Mouse (Mus musculus) embryo, embryonic 11 days (tissue): ENCODE results near the gene Ssh3.
A peak's percentile ranks its signal among the peaks of the same experiment; 100 is the strongest.

Experiments used
- DNase-seq: peaks from one replicate; pipeline ENCODE4 v3.0.0-alpha.2; 2015

The Ssh3 gene

GRCm38 (mm10) chr19:4240247-4240668 is 28.7 kb downstream of the Ssh3 start:
- peak; percentile 62 for DNase-seq

GRCm38 (mm10) chr19:4234548-4234947 is 34.4 kb downstream of the Ssh3 start:
- DNase-seq: no peak

- DNase-seq: no peak
Measured at GRCm38 (mm10) chr19:4232651-4233050, 36.3 kb downstream of the Ssh3 start.

- no peak for DNase-seq
Measured at GRCm38 (mm10) chr19:4232186-4232572, 36.8 kb downstream of the Ssh3 start.

- DNase-seq: peak; percentile 95
Measured at GRCm38 (mm10) chr19:4231253-4232185, 37.5 kb downstream of the Ssh3 start, which contains the start of gene Pold4. TSS of gene Pold4 (plus strand) at chr19:4231899.

DNA sequence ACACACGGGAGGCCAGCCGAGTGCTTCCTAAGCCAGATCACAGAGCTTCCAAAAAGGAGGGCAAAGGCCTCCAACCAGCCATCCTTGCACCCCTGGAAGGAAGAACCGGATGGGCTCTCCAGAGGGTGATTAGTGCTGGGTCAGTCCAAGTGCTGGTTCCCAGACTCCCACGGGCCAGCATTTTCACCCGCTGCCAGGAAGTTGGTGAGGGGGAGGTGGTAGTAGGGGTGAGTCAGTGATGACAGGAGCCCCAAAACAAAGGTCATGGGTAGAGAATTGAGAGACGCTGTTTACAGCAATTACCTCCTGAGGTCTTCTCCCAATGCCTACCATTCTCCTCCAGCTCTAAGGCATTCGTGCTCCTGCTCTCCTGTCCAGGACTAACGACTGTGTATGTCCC is 38.6 kb downstream of the Ssh3 start:
- no peak for DNase-seq

DNA sequence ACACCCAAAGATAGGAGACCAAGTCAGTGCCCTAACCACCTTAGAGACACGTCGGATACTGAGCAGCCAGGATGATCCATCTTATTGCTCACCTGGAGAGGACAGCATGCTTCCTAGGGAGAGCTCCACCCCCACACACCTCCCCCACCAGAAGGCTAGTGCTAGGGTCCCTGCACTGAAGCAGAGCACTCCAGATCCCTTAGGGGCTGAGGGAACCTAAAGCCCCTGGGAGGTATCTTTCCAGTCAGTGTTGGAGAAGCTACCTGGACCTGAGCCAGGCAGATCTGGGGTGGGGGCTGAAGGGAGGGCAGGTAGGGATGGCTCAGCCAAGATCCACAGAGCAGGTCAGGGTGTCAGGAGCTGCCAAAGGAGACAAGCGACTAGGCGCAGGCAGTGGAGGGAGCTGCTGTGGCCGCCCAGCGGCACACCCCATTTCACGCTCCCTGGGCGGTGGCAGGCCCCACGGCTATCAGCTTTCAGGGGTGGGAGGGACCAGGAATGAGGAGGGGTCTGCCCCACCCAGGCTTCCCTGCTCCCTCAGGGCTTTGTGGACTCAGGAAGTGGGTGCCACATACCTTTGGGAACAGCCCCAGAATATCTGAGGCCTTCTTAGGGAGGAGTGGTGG is 39.4 kb downstream of the Ssh3 start:
- DNase-seq: no peak

GRCm38 (mm10) chr19:4228891-4229290 is 40.1 kb downstream of the Ssh3 start:
- no peak for DNase-seq

- peak; percentile 86 for DNase-seq
Measured at GRCm38 (mm10) chr19:4227894-4228678, 40.9 kb downstream of the Ssh3 start.

DNA sequence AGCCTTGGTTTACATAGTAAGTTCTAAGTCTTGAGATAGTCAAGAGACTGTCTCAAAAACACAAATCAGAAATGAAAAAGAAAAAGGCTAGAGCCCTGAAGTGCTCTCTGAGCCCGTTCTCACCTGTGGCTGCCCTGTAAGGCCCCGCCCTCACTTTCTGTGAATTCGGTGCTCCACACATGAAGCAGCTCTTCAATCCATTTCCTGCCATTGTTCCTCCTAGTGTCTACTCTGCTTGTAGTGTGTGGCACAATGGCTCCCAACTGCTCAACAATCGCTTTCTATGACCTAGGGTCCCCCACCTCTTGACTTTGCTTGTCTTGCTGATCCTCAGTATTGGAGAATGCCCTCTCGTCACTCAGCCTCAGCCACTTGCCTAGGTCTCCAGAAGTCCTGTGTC is 41.5 kb downstream of the Ssh3 start:
- no peak for DNase-seq

GRCm38 (mm10) chr19:4226779-4227178 is 42.2 kb downstream of the Ssh3 start:
- DNase-seq: no peak

DNA sequence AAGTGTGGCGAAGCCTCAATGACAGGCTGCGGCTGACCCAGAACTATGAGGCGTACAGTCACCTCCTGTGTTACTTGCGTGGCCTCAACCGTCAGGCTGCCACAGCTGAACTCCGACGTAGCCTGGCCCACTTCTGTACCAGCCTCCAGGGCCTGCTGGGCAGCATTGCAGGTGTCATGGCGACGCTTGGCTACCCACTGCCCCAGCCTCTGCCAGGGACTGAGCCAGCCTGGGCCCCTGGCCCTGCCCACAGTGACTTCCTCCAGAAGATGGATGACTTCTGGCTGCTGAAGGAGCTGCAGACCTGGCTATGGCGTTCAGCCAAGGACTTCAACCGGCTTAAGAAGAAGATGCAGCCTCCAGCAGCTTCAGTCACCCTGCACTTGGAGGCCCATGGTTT is 46.8 kb downstream of the Ssh3 start:
- no peak for DNase-seq

GRCm38 (mm10) chr19:4220957-4221743 is 47.8 kb downstream of the Ssh3 start:
- DNase-seq: no peak

GRCm38 (mm10) chr19:4220416-4220815 is 48.6 kb downstream of the Ssh3 start:
- DNase-seq: no peak

GRCm38 (mm10) chr19:4219943-4220342 is 49.0 kb downstream of the Ssh3 start:
- no peak for DNase-seq

GRCm38 (mm10) chr19:4218784-4219183 is 50.2 kb downstream of the Ssh3 start:
- DNase-seq: no peak

GRCm38 (mm10) chr19:4218293-4218692 is 50.7 kb downstream of the Ssh3 start:
- no peak for DNase-seq

- DNase-seq: no peak
Measured at GRCm38 (mm10) chr19:4217855-4218254, 51.1 kb downstream of the Ssh3 start.

DNA sequence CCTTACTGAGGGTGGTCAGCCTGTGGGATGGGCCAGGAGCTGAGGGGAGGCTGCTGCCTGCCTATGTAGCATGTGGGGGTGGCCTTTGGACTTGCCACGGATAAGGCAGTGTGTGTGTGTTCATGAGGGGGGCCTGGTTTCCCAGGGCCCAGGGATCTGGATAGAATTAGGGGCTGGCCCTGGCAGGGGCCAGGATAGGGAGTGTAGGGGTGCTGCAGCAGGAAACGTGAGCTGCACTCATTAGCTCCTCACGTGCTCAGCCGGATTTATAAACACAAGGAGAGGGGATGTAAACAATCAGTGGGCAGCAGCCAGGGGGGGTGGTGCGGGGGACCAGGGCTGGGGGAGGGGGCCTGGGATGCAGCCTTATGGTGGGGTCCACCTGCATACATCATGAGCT is 51.8 kb downstream of the Ssh3 start:
- DNase-seq: no peak

GRCm38 (mm10) chr19:4216041-4216685 is 52.8 kb downstream of the Ssh3 start:
- DNase-seq: peak; percentile 75

DNA sequence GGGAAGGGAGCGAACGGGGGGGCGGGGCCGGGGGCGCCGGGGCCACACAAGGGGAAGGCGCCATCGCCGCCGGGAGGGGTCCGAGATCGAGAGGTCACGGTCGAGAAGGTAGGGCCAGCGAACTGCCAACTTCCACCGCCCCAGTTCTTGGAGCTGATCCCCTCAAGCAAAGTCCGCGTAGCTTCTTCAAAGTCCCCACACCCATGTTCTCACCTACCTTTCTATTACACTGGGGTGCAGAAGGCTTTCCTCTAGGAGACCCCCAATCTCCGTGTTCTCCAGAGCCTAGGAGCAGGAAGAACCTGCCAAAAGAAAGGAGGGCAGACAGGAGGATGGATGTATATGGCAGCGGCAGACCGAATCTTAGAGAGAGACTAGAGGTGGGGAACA is 53.5 kb downstream of the Ssh3 start:
- DNase-seq: no peak
